22 mouse cellular contexts compared by ENCODE assay signal in the genomic region with DNA sequence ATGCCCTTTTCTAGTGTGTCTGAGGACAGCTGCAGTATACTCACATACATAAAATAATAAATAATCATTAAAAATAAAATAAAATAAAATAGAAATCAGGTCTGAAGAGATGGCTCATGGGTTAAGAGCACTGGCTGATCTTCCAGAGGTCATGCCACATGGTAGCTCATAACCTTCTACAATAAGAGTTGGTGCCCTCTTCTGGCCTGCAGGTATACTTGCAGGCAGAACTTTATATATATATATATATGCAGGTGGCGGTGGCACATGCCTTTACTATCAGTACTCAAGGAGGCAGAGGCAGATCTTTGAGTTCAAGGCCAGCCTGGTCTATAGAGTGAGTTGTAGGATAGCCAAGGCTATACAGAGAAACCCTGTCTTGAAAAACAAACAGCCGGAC. TPM values are rescaled to one million over a fixed set of nuclear protein-coding genes. Genes with fewer than 3 reads are reported as not detected.
DNase-seq lines count a peak whose midpoint lies in the region; ATAC-seq and TF ChIP-seq lines count a peak whose summit lies in the region.
"Had no signal": no experiment of that assay in that cellular context is flagged by ENCODE, and none has a peak within 500 bp of the region (broad histone marks: within the 10 kb centered on the region; RNA-seq: fewer than 3 reads in every experiment).

No protein-coding gene starts in this region.

- no peak overlapping the region for H3K4me2 ChIP-seq in heart, postnatal 0 days (ENCODE audit: low read depth, low read length)
- H3K4me2 ChIP-seq: embryonic facial prominence, embryonic 12.5 days; forebrain, embryonic 12.5 days; heart, embryonic 13.5 days; hindbrain, embryonic 13.5 days; kidney, embryonic 15.5 days; lung, embryonic 15.5 days; midbrain, embryonic 12.5 days; neural tube, embryonic 12.5 days had no signal

- 79% methylated on average over 2 of the region's 2 CpGs for WGBS in heart, postnatal 0 days

- no peak overlapping the region for H3K9ac ChIP-seq in heart, postnatal 0 days (replicated peaks; ENCODE audit: low read depth, low read length)
- H3K9ac ChIP-seq: embryonic facial prominence, embryonic 12.5 days; forebrain, embryonic 12.5 days; heart, embryonic 13.5 days; hindbrain, embryonic 13.5 days; kidney, embryonic 15.5 days; lung, embryonic 15.5 days; midbrain, embryonic 12.5 days; neural tube, embryonic 12.5 days had no signal

- ATAC-seq in heart, postnatal 0 days (ENCODE audit: insufficient read depth, low read depth) = no peak
- ATAC-seq in Patski = no peak
- ATAC-seq in neutrophil, adult 5-6 weeks (ENCODE audit: extremely low read depth, insufficient number of reproducible peaks, low FRiP score, poor library complexity, severe bottlenecking) = peak; percentile 74

- POLR2A ChIA-PET in Patski (lab: Charles Lee) = no interaction called here

- CTCF ChIA-PET in Patski (lab: Charles Lee) = interaction anchor here (1.0 kb wide), 1 partner anchor 9 kb away, joined by 3 read pairs; no protein-coding TSS in a partner anchor

- no peaks in the 10 kb centered on the region for H3K27me3 ChIP-seq in heart, postnatal 0 days (ENCODE audit: control insufficient read depth, insufficient read depth, low read length)
- no peaks in the 10 kb centered on the region for H3K27me3 ChIP-seq in Patski
- H3K27me3 ChIP-seq: embryonic facial prominence, embryonic 12.5 days; forebrain, embryonic 12.5 days; heart, embryonic 13.5 days; hindbrain, embryonic 13.5 days; kidney, embryonic 15.5 days; lung, embryonic 15.5 days; midbrain, embryonic 12.5 days; neural tube, embryonic 12.5 days had no signal

- H3K4me1 ChIP-seq in heart, postnatal 0 days (ENCODE audit: control insufficient read depth, insufficient read depth) = peaks cover 10% of the 10 kb centered on the region; the same call in 1 of the 2 replicates
- H3K4me1 ChIP-seq: embryonic facial prominence, embryonic 12.5 days; forebrain, embryonic 12.5 days; midbrain, embryonic 12.5 days had no signal

- no peaks in the 10 kb centered on the region for H3K9me3 ChIP-seq in heart, postnatal 0 days (replicated peaks; ENCODE audit: control insufficient read depth, low read length)
- H3K9me3 ChIP-seq: embryonic facial prominence, embryonic 12.5 days; forebrain, embryonic 12.5 days; heart, embryonic 13.5 days; hindbrain, embryonic 13.5 days; kidney, embryonic 15.5 days; lung, embryonic 15.5 days; midbrain, embryonic 12.5 days; neural tube, embryonic 12.5 days had no signal

- 0 out of 2 replicates have a peak, but pooled peaks have one; percentile 6 for TF ChIP-seq CTCF in heart, postnatal 0 days (IDR thresholded peaks at IDR 0.05; ENCODE audit: low read depth)
- peak; percentile 22 for TF ChIP-seq CTCF in Patski (IDR thresholded peaks at IDR 0.05)

- no peak for TF ChIP-seq EP300 in heart, postnatal 0 days (IDR thresholded peaks at IDR 0.05; ENCODE audit: low read depth)

- no peak overlapping the region for H3K27ac ChIP-seq in heart, postnatal 0 days (ENCODE audit: low read depth)
- H3K27ac ChIP-seq: embryonic facial prominence, embryonic 12.5 days; forebrain, embryonic 12.5 days; heart, embryonic 13.5 days; hindbrain, embryonic 13.5 days; kidney, embryonic 15.5 days; lung, embryonic 15.5 days; midbrain, embryonic 12.5 days; neural tube, embryonic 12.5 days had no signal

- H3K36me3 ChIP-seq in heart, postnatal 0 days (replicated peaks; ENCODE audit: control insufficient read depth, insufficient read depth, low read length) = no peaks in the 10 kb centered on the region
- H3K36me3 ChIP-seq: embryonic facial prominence, embryonic 12.5 days; forebrain, embryonic 12.5 days; heart, embryonic 13.5 days; hindbrain, embryonic 13.5 days; kidney, embryonic 15.5 days; lung, embryonic 15.5 days; midbrain, embryonic 12.5 days; neural tube, embryonic 12.5 days had no signal

- DNase-seq in heart, postnatal 0 days (ENCODE audit: low spot score) = no peak
- DNase-seq in heart, adult 9 months (ENCODE audit: low spot score in 2 of 2) = no peak
- DNase-seq in lung, postnatal 14 days = peak; percentile 14
- no peak for DNase-seq in lung, postnatal 4 days
- DNase-seq in Patski (ENCODE audit: low read depth, low spot score) (no peak), adipocyte (ENCODE audit: low spot score) (no peak)
- no peak for DNase-seq in layer of hippocampus, adult 9-10 months (ENCODE audit: low spot score)
- DNase-seq: cerebellum, adult 9-10 months; spleen, adult 18-20 months had no signal

- H3K4me3 ChIP-seq in heart, postnatal 0 days (ENCODE audit: low read depth, low read length) = no peak overlapping the region
- H3K4me3 ChIP-seq: embryonic facial prominence, embryonic 12.5 days; forebrain, embryonic 12.5 days; heart, embryonic 13.5 days; hindbrain, embryonic 13.5 days; kidney, embryonic 15.5 days; lung, embryonic 15.5 days; midbrain, embryonic 12.5 days; neural tube, embryonic 12.5 days had no signal

- in situ Hi-C loops in Patski (cut with MboI; ENCODE audit: low pct_unique_long_range_greater_than_20kb) = no loop called here

RNA-seq across cellular contexts. Expression of a gene that starts 13.8 kb away (rescaled TPM):
- total RNA-seq in heart, postnatal 0 days (2014; rRNA removed; ENCODE audit: low replicate concordance) = not detected in 2 replicates
- polyA plus RNA-seq in heart, postnatal 0 days (2015; fragmentation: Nextera tagmentation; extraction: Ambion mirVana) = 0.38 and 0.49 TPM in 2 replicates
- polyA plus RNA-seq in Patski (2021) = 0.05 TPM
- 15.1 and 25.1 TPM in 2 replicates for total RNA-seq in neutrophil, adult 5-6 weeks (2017)
- total RNA-seq: gastrocnemius, adult 8-10 months; layer of hippocampus, postnatal 14 days had no signal
- polyA plus RNA-seq: brain, embryonic 14.5 days; embryonic facial prominence, embryonic 12.5 days; forebrain, embryonic 12.5 days; limb, embryonic 11.5 days; midbrain, embryonic 12.5 days; neural tube, embryonic 12.5 days had no signal

RNA-seq across cellular contexts. Expression of a gene that starts 18.4 kb away (rescaled TPM):
- total RNA-seq in heart, postnatal 0 days (2014; rRNA removed; ENCODE audit: low replicate concordance) = 10.5 and 12.2 TPM in 2 replicates
- 29.8 and 32.2 TPM in 2 replicates for polyA plus RNA-seq in heart, postnatal 0 days (2015; fragmentation: Nextera tagmentation; extraction: Ambion mirVana)
- 48.8 TPM for polyA plus RNA-seq in Patski (2021)
- 76.0 and 84.5 TPM in 2 replicates for total RNA-seq in neutrophil, adult 5-6 weeks (2017)

Comparison
In these comparisons a context has a peak if more than half of its experiments do, and no peak if none do; other contexts are left out.
1. RNA of a gene that starts 13.8 kb away (total RNA-seq): 15.1 to 25.1 TPM in neutrophil, adult 5-6 weeks; not detected in heart, postnatal 0 days; every median in the first group is over 10 times any median in the second.